Mouse (Mus musculus) myocyte (in vitro differentiated cells): ENCODE data around the gene Olfr1065.
"Not testable (repeated sequence)": the region's sequence is repeated elsewhere in the genome, so short reads cannot be mapped to it uniquely, and the experiment has no call there.

ENCODE experiments used
- CEBPB ChIP-seq: IDR thresholded peaks from 2 replicates; pipeline ENCODE4 v1.6.1; 2011; ENCODE audit warnings: mild to moderate bottlenecking, moderate library complexity; ENCODE audit not compliant: poor library complexity, insufficient read depth, severe bottlenecking
- MYOG ChIP-seq, 3 experiments: IDR thresholded peaks; one replicate each; pipeline ENCODE4 v1.6.1; 2011; ENCODE audit warnings: control low read depth in 2 of 3, low read depth in 2 of 3, mild to moderate bottlenecking in 2 of 3; ENCODE audit not compliant: insufficient read length in 2 of 3, control insufficient read depth in 1 of 3, insufficient read depth in 1 of 3
- POLR2A ChIP-seq: IDR thresholded peaks from one replicate; pipeline ENCODE4 v1.6.1; 2011; ENCODE audit warnings: low read depth, mild to moderate bottlenecking, control low read depth, moderate library complexity; ENCODE audit not compliant: insufficient read length
- POLR2AphosphoS2 ChIP-seq: IDR thresholded peaks from one replicate; pipeline ENCODE4 v1.6.1; 2011; ENCODE audit warnings: low read depth, control low read depth; ENCODE audit not compliant: insufficient read length
- TCF12 ChIP-seq: IDR thresholded peaks from one replicate; pipeline ENCODE4 v1.6.1; 2011; ENCODE audit warnings: mild to moderate bottlenecking, control low read depth; ENCODE audit not compliant: poor library complexity, insufficient read depth, severe bottlenecking
- USF1 ChIP-seq: IDR thresholded peaks from one replicate; pipeline ENCODE4 v1.6.1; 2011; ENCODE audit warnings: low read depth, mild to moderate bottlenecking, control low read depth, moderate library complexity

GRCm38 (mm10) chr2:86426649-86427048, 23.7 kb downstream of the Olfr1065 start, which contains the start of gene Olfr1062:
- TF ChIP-seq POLR2AphosphoS2; TCF12; CEBPB; MYOG (IDR thresholded peaks at IDR 0.05; ENCODE audit: control insufficient read depth in 1 of 3, insufficient read depth in 1 of 3, insufficient read length in 2 of 3, low read depth in 2 of 3); POLR2A; USF1: not testable (repeated sequence)
